Mouse (Mus musculus): Measurements from ENCODE around the gene Hoxb3. TPM values are rescaled to one million over a fixed set of nuclear protein-coding genes. Genes with fewer than 3 reads are reported as not detected.

The Hoxb3 gene
- polyA plus RNA-seq, 1 experiment from 2014 or later = 4.2 TPM

GRCm38 (mm10) chr11:96348141-96348928, 25.2 kb downstream of the Hoxb3 start:
- DNase-seq (ENCODE audit: low spot score) (peak; percentile 88), ATAC-seq (replicated peaks; ENCODE audit: low FRiP score, low read depth) (no peak)
- Histone ChIP-seq H3K27ac (peak overlapping the region; percentile 98), H3K4me3 (replicated peaks; ENCODE audit: low read depth, low read length) (no peak overlapping the region), H3K4me1 (replicated peaks; ENCODE audit: insufficient read depth, low read length) (peaks cover 57% of the 10 kb centered on the region), H3K36me3 (ENCODE audit: insufficient read depth, low read length) (peaks cover 23% of the 10 kb centered on the region), H3K9me3 (replicated peaks; ENCODE audit: low read length) (no peaks in the 10 kb centered on the region), H3K27me3 (ENCODE audit: insufficient read depth, low read length) (no peaks in the 10 kb centered on the region), H3K9ac (ENCODE audit: low read depth, low read length) (peak overlapping the region; percentile 48; the same call in 1 of the 2 replicates), H3K4me2 (ENCODE audit: low read length) (peak overlapping the region; percentile 49)
- WGBS = 17% methylated on average over 21 of the region's 21 CpGs
- TF ChIP-seq CTCF (IDR thresholded peaks at IDR 0.05; ENCODE audit: low read depth) = no peak

GRCm38 (mm10) chr11:96348988-96349387, 25.9 kb downstream of the Hoxb3 start:
- peaks cover 52% of the 10 kb centered on the region for H3K4me1 ChIP-seq (replicated peaks; ENCODE audit: insufficient read depth, low read length)
- DNase-seq (ENCODE audit: low spot score) (peak; percentile 75), ATAC-seq (replicated peaks; ENCODE audit: low FRiP score, low read depth) (no peak)
- H3K4me3 ChIP-seq (replicated peaks; ENCODE audit: low read depth, low read length) = no peak overlapping the region
- WGBS = 20% methylated on average over 3 of the region's 3 CpGs
- peak overlapping the region; percentile 98 for H3K27ac ChIP-seq
- peak overlapping the region; percentile 46 for H3K9ac ChIP-seq (ENCODE audit: low read depth, low read length)
- H3K27me3 ChIP-seq (ENCODE audit: insufficient read depth, low read length) = no peaks in the 10 kb centered on the region
- H3K36me3 ChIP-seq (ENCODE audit: insufficient read depth, low read length) = peaks cover 22% of the 10 kb centered on the region
- no peaks in the 10 kb centered on the region for H3K9me3 ChIP-seq (replicated peaks; ENCODE audit: low read length)
- H3K4me2 ChIP-seq (ENCODE audit: low read length) = peak overlapping the region; percentile 49
- no peak for TF ChIP-seq CTCF (IDR thresholded peaks at IDR 0.05; ENCODE audit: low read depth)

- DNase-seq (ENCODE audit: low spot score) (peak; percentile 85), ATAC-seq (replicated peaks; ENCODE audit: low FRiP score, low read depth) (no peak)
- Histone ChIP-seq H3K36me3 (ENCODE audit: insufficient read depth, low read length) (peaks cover 15% of the 10 kb centered on the region), H3K27ac (peak overlapping the region; percentile 98), H3K4me1 (replicated peaks; ENCODE audit: insufficient read depth, low read length) (peaks cover 47% of the 10 kb centered on the region), H3K9me3 (replicated peaks; ENCODE audit: low read length) (no peaks in the 10 kb centered on the region), H3K9ac (ENCODE audit: low read depth, low read length) (peak overlapping the region; percentile 46), H3K4me2 (ENCODE audit: low read length) (peak overlapping the region; percentile 49), H3K4me3 (replicated peaks; ENCODE audit: low read depth, low read length) (no peak overlapping the region), H3K27me3 (ENCODE audit: insufficient read depth, low read length) (no peaks in the 10 kb centered on the region)
- TF ChIP-seq CTCF (IDR thresholded peaks at IDR 0.05; ENCODE audit: low read depth) = no peak
- WGBS = 11% methylated on average over 14 of the region's 14 CpGs
Measured at GRCm38 (mm10) chr11:96349491-96350340, 26.6 kb downstream of the Hoxb3 start.

GRCm38 (mm10) chr11:96350341-96350624, 27.2 kb downstream of the Hoxb3 start, which contains the start of gene Hoxb2:
Gene Hoxb2 (plus strand): TSS chr11:96350525.
- WGBS = 15% methylated on average over 2 of the region's 2 CpGs
- DNase-seq (ENCODE audit: low spot score) = no peak
- H3K4me2 ChIP-seq (ENCODE audit: low read length) = peak within 1 kb of the TSS; percentile 92

GRCm38 (mm10) chr11:96350791-96351190, 27.7 kb downstream of the Hoxb3 start:
- H3K4me3 ChIP-seq (replicated peaks; ENCODE audit: low read depth, low read length) = no peak overlapping the region; the same call in 1 of the 2 replicates
- WGBS = 43% methylated on average over 2 of the region's 2 CpGs
- DNase-seq (ENCODE audit: low spot score) (peak; percentile 1), ATAC-seq (replicated peaks; ENCODE audit: low FRiP score, low read depth) (no peak)
- H3K9me3 ChIP-seq (replicated peaks; ENCODE audit: low read length) = no peaks in the 10 kb centered on the region
- peaks cover 10% of the 10 kb centered on the region for H3K36me3 ChIP-seq (ENCODE audit: insufficient read depth, low read length)
- peak overlapping the region; percentile 92 for H3K4me2 ChIP-seq (ENCODE audit: low read length)
- peak overlapping the region; percentile 98 for H3K27ac ChIP-seq
- peak overlapping the region; percentile 99; the same call in 1 of the 2 replicates for H3K9ac ChIP-seq (ENCODE audit: low read depth, low read length)
- no peaks in the 10 kb centered on the region for H3K27me3 ChIP-seq (ENCODE audit: insufficient read depth, low read length)
- H3K4me1 ChIP-seq (replicated peaks; ENCODE audit: insufficient read depth, low read length) = peaks cover 42% of the 10 kb centered on the region
- no peak for TF ChIP-seq CTCF (IDR thresholded peaks at IDR 0.05; ENCODE audit: low read depth)

More at GRCm38 (mm10) chr11:96350341-96350624, 27.2 kb downstream of the Hoxb3 start, which contains the start of gene Hoxb2:
- Histone ChIP-seq H3K4me1 (replicated peaks; ENCODE audit: insufficient read depth, low read length) (peaks cover 47% of the 10 kb centered on the region), H3K27ac (peak within 1 kb of the TSS; percentile 98), H3K36me3 (ENCODE audit: insufficient read depth, low read length) (peaks cover 13% of the 10 kb centered on the region), H3K4me3 (replicated peaks; ENCODE audit: low read depth, low read length) (peak within 1 kb of the TSS; percentile 89; the same call in 1 of the 2 replicates), H3K27me3 (ENCODE audit: insufficient read depth, low read length) (no peaks in the 10 kb centered on the region), H3K9me3 (replicated peaks; ENCODE audit: low read length) (no peaks in the 10 kb centered on the region), H3K9ac (ENCODE audit: low read depth, low read length) (peak within 1 kb of the TSS; percentile 99)
- ATAC-seq (replicated peaks; ENCODE audit: low FRiP score, low read depth) = no peak
- TF ChIP-seq CTCF (IDR thresholded peaks at IDR 0.05; ENCODE audit: low read depth) = no peak

GRCm38 (mm10) chr11:96351312-96351711, 28.2 kb downstream of the Hoxb3 start:
- peak overlapping the region; percentile 89 for H3K4me3 ChIP-seq (replicated peaks; ENCODE audit: low read depth, low read length)
- peaks cover 42% of the 10 kb centered on the region for H3K4me1 ChIP-seq (replicated peaks; ENCODE audit: insufficient read depth, low read length)
- no peaks in the 10 kb centered on the region for H3K27me3 ChIP-seq (ENCODE audit: insufficient read depth, low read length)
- H3K9me3 ChIP-seq (replicated peaks; ENCODE audit: low read length) = no peaks in the 10 kb centered on the region
- WGBS = 5% methylated on average over 11 of the region's 11 CpGs
- H3K27ac ChIP-seq = peak overlapping the region; percentile 98
- peak overlapping the region; percentile 99 for H3K9ac ChIP-seq (ENCODE audit: low read depth, low read length)
- TF ChIP-seq CTCF (IDR thresholded peaks at IDR 0.05; ENCODE audit: low read depth) = no peak
- ATAC-seq (replicated peaks; ENCODE audit: low FRiP score, low read depth) (no peak), DNase-seq (ENCODE audit: low spot score) (peak; percentile 86)
- peak overlapping the region; percentile 92 for H3K4me2 ChIP-seq (ENCODE audit: low read length)
- H3K36me3 ChIP-seq (ENCODE audit: insufficient read depth, low read length) = peaks cover 5% of the 10 kb centered on the region; the same call in 1 of the 2 replicates

All from kidney, postnatal 0 days (tissue).